Mouse (Mus musculus) myocyte (in vitro differentiated cells): ENCODE results near the gene Rbp1.

ENCODE experiments used
- E2F4 ChIP-seq: IDR thresholded peaks from one replicate; pipeline ENCODE4 v1.6.1; 2011; ENCODE audit warnings: mild to moderate bottlenecking, control low read depth, moderate library complexity; ENCODE audit not compliant: insufficient read depth
- MAX ChIP-seq: IDR thresholded peaks from one replicate; pipeline ENCODE4 v1.6.1; 2011; ENCODE audit warnings: low read depth, mild to moderate bottlenecking, control low read depth
- MYOD1 ChIP-seq, 3 experiments: IDR thresholded peaks; one replicate each; pipeline ENCODE4 v1.6.1; 2011; ENCODE audit warnings: control low read depth in 2 of 3, low read depth in 2 of 3, mild to moderate bottlenecking in 2 of 3, moderate library complexity in 1 of 3; ENCODE audit not compliant: insufficient read length in 2 of 3, control insufficient read depth in 1 of 3
- MYOG ChIP-seq, 3 experiments: IDR thresholded peaks; one replicate each; pipeline ENCODE4 v1.6.1; 2011; ENCODE audit warnings: control low read depth in 2 of 3, low read depth in 2 of 3, mild to moderate bottlenecking in 2 of 3; ENCODE audit not compliant: insufficient read length in 2 of 3, control insufficient read depth in 1 of 3, insufficient read depth in 1 of 3
- POLR2A ChIP-seq: IDR thresholded peaks from one replicate; pipeline ENCODE4 v1.6.1; 2011; ENCODE audit warnings: low read depth, mild to moderate bottlenecking, control low read depth, moderate library complexity; ENCODE audit not compliant: insufficient read length
- POLR2AphosphoS2 ChIP-seq: IDR thresholded peaks from one replicate; pipeline ENCODE4 v1.6.1; 2011; ENCODE audit warnings: low read depth, control low read depth; ENCODE audit not compliant: insufficient read length
- REST ChIP-seq: IDR thresholded peaks from one replicate; pipeline ENCODE4 v1.6.1; 2011; ENCODE audit warnings: mild to moderate bottlenecking, control low read depth, moderate library complexity; ENCODE audit not compliant: insufficient read depth, insufficient read length
- SRF ChIP-seq: IDR thresholded peaks from one replicate; pipeline ENCODE4 v1.6.1; 2011; ENCODE audit warnings: low read depth; ENCODE audit not compliant: control insufficient read depth, insufficient read length
- TCF12 ChIP-seq: IDR thresholded peaks from one replicate; pipeline ENCODE4 v1.6.1; 2011; ENCODE audit warnings: mild to moderate bottlenecking, control low read depth; ENCODE audit not compliant: poor library complexity, insufficient read depth, severe bottlenecking
- USF1 ChIP-seq: IDR thresholded peaks from one replicate; pipeline ENCODE4 v1.6.1; 2011; ENCODE audit warnings: low read depth, mild to moderate bottlenecking, control low read depth, moderate library complexity

DNA sequence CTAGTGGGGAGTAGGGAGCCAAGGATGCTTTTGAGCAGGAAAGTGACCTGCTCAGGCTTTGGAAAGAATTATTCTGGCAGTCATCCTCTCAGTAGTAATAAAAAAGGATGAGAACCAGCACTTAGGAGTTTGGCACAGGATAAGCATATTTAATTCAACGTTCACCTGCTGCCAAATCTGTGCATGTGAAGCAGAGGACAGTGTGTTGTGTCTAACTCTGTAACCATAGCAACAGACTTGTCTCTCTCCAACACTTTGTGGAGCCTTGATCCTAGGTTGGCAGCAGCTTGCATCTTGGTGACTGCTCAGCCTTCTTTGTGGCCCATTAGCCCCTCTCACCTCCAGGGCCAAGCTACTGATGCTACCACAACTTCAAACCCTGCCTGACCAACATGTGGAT lies 28.2 kb downstream of the Rbp1 start:
- TF ChIP-seq POLR2A (no peak), MAX (no peak), E2F4 (no peak), TCF12 (no peak), MYOG (IDR thresholded peaks at IDR 0.05; ENCODE audit: control insufficient read depth in 1 of 3, insufficient read depth in 1 of 3, insufficient read length in 2 of 3, low read depth in 2 of 3) (no peak), MYOD1 (IDR thresholded peaks at IDR 0.05; ENCODE audit: control insufficient read depth in 1 of 3, insufficient read length in 2 of 3, low read depth in 2 of 3) (no peak), USF1 (no peak), POLR2AphosphoS2 (no peak), REST (no peak), SRF (no peak)
